Mouse (Mus musculus) brown adipose tissue, adult 24 weeks (tissue): ENCODE measurements at regions not wholly inside any gene's neighbourhood (a gene's known extent, or its start where the extent isn't known, plus 50 kb on each side); places are given as distances from the start of the nearest gene placed in this dataset.

Source experiments
- H3K27ac ChIP-seq: fragments of 200-500 bp; replicated peaks from 2 replicates; pipeline ENCODE4 v1.5.1; 2012; ENCODE audit warnings: low read depth, mild to moderate bottlenecking, low read length
- H3K4me1 ChIP-seq: fragments of 200-500 bp; 2 replicates; pipeline ENCODE4 v1.6.1; 2012; ENCODE audit warnings: low read length, mixed read lengths; ENCODE audit not compliant: control insufficient read depth, insufficient read depth, insufficient read length
- H3K4me3 ChIP-seq: fragments of 200-500 bp; 2 replicates; pipeline ENCODE4 v1.5.1; 2012; ENCODE audit warnings: low read depth, mild to moderate bottlenecking, low read length, moderate library complexity; ENCODE audit not compliant: insufficient read depth

DNA sequence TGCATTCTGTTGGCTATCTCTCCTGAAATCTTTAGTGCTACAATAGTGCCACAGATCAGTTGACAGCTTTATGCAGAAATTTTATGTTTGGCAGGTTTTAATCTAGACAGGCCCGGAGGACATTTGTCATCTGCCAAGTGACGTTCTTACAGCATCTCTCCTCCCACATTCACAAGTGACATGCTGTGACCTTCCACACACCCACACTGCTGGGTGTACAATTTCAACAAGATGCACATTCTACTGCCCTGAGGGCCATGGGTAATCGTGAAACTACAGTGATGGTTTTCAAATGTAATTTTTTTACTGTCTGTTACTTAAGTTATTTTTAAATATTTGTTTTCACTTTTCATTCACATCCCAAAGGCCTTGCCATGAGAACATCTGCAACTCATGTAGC, 639.2 kb upstream of the Gm11114 start:
- no peaks in the 10 kb centered on the region for H3K4me1 ChIP-seq
- no peak overlapping the region for H3K27ac ChIP-seq
- no peak overlapping the region for H3K4me3 ChIP-seq

DNA sequence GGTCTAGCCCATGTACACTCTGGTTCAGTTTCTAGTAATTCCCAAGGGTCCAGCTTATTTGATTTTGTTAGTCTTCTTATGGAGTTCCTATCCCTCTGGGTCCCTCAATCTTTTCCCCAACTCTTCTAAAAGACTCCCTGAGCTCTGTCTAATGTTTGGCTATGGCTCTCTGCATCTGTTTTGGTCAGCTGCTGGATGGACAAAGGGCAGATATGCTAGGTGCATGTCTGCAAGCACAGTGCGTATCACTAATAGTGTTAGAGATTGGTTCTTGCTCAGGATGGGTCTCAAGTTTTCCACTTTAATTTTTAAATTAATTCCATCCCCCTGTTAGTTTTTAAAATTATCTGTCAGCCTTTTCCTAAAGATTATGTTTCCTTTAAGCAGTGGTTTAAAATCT, 634.2 kb upstream of the Gm11114 start:
- H3K4me1 ChIP-seq: no peaks in the 10 kb centered on the region
- H3K27ac ChIP-seq: no peak overlapping the region
- no peak overlapping the region for H3K4me3 ChIP-seq

DNA sequence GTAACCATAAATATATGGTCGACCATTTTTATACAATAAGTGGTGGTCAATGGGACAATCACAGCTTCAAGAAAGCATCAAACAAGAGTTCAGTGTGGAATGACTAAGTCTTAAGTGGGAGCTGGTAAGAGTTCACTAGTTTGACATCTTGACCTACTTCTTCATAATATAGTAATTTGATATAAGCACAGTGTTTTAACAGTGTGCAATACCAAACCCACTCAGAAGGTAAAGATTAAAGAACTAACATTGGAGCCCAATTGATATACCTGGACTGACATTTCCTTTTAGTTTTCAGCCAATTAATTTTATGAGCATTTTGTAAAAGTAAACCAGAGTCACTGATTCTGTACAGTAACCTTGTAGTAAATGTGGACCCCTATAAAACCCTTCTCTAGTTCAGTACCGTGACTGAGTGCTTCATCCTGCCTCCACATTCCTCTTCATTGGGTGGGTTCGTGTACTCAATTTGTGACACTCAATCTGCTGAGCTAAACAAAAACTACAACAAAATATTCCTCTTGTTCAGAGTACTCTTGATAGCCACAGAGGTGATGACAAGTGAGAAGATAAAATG, 593.9 kb upstream of the Gm11114 start:
- Histone ChIP-seq H3K4me1 (no peaks in the 10 kb centered on the region), H3K4me3 (no peak overlapping the region), H3K27ac (no peak overlapping the region)

DNA sequence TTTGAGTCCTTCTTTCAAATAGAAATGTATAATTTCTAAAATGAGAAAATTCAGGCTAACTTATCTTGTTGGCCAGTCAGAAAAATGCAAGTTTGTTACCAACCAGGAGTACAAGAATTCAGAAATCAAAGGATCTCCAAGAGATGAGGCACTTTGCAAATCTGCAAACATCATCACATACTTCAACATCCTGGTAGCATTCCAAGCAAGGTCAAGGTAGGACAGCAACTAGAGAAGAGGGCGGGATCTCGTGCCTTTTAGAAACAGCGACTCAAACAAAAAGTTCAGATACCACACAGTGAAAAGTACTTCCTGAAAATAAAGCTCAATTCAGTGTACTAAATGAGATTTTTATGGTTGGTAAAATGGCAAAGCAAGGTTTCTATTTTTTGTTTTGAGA, 593.2 kb upstream of the Gm11114 start:
- Histone ChIP-seq H3K27ac (no peak overlapping the region), H3K4me3 (no peak overlapping the region), H3K4me1 (no peaks in the 10 kb centered on the region)

GRCm38 (mm10) chr9:84720454-84720853, 592.1 kb upstream of the Gm11114 start:
- Histone ChIP-seq H3K4me1 (no peaks in the 10 kb centered on the region), H3K4me3 (no peak overlapping the region), H3K27ac (no peak overlapping the region)

DNA sequence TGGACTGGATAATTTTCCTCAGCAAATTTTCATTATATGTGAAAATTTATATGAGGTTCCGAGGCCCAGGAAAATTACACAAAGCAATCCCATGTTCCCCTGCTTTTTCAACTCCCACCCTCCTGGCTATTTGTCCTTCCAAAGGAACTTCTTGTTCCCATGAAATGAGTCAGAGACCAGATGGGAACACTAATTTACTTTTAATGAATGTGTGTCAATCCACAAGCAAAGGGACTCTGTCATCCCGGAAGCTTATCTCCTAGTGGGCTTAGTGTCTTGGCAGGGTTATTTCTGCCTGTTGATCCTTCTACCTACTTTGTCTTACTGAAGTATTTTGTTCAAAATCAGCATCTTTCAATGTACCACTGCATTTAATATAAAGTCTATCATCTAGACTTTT, 573.3 kb upstream of the Gm11114 start:
- Histone ChIP-seq H3K4me3 (no peak overlapping the region), H3K4me1 (no peaks in the 10 kb centered on the region), H3K27ac (no peak overlapping the region)

GRCm38 (mm10) chr9:84740336-84740735, 572.2 kb upstream of the Gm11114 start:
- Histone ChIP-seq H3K4me1 (no peaks in the 10 kb centered on the region), H3K4me3 (no peak overlapping the region), H3K27ac (no peak overlapping the region)

- Histone ChIP-seq H3K27ac (no peak overlapping the region), H3K4me3 (no peak overlapping the region), H3K4me1 (no peaks in the 10 kb centered on the region)
Measured at GRCm38 (mm10) chr9:84754332-84754731, 558.2 kb upstream of the Gm11114 start.

DNA sequence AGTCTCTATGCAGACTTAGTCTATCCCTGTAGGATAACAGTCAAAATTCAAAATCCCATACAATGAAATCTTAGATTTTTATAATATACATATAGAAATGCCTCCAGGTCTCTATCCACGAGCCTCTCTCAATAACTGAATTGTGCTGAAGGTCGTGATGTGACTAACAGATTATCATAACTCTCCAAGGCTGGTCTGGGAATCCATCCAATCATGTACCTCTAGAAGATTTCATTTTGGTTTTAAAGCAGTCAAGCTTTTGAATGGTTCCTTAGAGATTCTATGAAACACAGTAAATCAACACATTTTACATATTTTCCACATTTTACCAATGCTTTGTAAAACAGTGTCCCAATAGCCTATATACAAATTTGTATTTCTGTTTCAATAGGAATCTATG, 557.7 kb upstream of the Gm11114 start:
- no peak overlapping the region for H3K4me3 ChIP-seq
- H3K4me1 ChIP-seq: no peaks in the 10 kb centered on the region
- H3K27ac ChIP-seq: no peak overlapping the region

DNA sequence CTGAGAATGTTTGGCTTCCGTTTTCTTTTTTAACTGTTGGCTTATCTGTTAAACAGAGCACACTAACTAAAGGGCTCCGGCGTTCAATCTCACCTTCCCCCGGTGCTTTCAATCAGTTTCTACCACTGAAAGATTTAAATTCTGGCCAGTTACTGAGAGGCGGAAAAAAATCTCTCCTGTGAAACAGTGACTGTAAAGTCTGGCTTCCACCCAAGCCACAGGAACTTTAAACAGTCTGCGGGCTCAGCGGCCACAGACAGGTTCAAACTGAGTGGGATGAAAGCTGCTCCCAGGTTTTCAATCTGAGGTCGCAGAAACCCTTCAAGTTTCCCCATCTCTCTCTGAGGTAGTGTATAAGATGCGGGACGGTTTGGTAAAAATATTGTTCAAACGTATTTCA, 538.2 kb upstream of the Gm11114 start:
- no peaks in the 10 kb centered on the region for H3K4me1 ChIP-seq
- no peak overlapping the region for H3K4me3 ChIP-seq
- no peak overlapping the region for H3K27ac ChIP-seq

DNA sequence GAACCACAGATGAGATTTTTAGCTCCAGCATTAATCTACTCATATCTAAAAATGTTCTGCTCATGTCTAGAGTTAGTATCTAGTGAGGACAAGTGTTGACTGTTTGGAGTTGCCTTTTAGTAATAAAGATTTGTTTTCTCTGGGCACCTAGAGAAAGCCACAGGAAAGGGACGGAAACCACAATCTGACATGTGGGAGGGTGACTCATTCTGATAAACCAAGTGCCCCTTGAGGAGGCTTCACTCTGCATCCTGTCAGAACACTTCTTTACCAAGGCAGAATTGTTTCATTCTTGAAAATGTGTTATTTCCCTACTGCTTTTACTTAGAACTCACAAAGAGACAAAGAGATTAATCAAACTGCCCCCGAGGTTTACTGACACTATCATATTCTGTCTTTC, 537.4 kb upstream of the Gm11114 start:
- no peak overlapping the region for H3K4me3 ChIP-seq
- H3K27ac ChIP-seq: no peak overlapping the region
- no peaks in the 10 kb centered on the region for H3K4me1 ChIP-seq

DNA sequence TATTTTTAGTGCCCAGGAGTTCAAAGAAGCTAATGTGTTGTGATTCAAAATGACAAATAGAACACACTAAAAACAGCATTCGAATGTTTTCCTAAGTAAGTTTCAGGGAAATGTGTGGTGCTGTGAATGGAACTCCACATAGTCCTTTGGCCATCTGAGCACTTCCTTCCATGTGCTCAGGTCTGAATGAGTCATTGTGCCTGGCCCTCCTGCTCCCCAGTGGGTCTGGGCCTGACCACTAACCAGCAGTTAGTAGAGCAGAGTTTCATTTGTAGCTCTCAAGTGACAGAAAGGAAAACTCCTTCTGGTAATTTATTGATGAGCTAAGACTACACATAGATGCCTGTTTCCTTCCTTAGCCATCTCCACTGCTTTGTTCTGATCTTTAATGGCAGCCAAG, 533.4 kb upstream of the Gm11114 start:
- no peak overlapping the region for H3K27ac ChIP-seq
- H3K4me3 ChIP-seq: no peak overlapping the region
- no peaks in the 10 kb centered on the region for H3K4me1 ChIP-seq

GRCm38 (mm10) chr9:84825768-84826167, 486.8 kb upstream of the Gm11114 start:
- Histone ChIP-seq H3K4me3 (no peak overlapping the region), H3K4me1 (no peaks in the 10 kb centered on the region; the same call in 1 of the 2 replicates), H3K27ac (no peak overlapping the region)

GRCm38 (mm10) chr9:84828934-84829333, 483.6 kb upstream of the Gm11114 start:
- Histone ChIP-seq H3K4me3 (no peak overlapping the region), H3K27ac (no peak overlapping the region), H3K4me1 (no peaks in the 10 kb centered on the region)

- Histone ChIP-seq H3K4me1 (no peaks in the 10 kb centered on the region), H3K4me3 (no peak overlapping the region), H3K27ac (no peak overlapping the region)
Measured at GRCm38 (mm10) chr9:84830639-84831038, 481.9 kb upstream of the Gm11114 start.

DNA sequence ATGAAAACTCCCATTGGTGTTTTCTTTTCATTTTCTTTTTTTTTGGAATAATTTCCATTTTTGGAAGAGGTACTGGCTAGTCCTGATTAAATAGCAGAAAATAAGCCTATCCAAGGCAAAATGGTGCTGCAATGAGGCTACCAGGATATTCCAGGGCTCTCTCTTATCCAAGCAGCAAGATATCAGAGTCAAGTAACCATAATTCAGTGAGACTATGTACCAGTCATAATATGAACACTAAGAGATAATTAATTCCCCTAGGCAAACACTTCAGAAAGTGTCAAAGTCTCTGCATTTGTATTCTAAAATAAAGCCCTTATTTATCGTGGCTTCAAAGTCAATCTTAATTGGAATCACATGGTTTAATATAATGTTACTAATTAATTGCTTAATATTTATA, 475.1 kb upstream of the Gm11114 start:
- Histone ChIP-seq H3K4me1 (no peaks in the 10 kb centered on the region), H3K4me3 (no peak overlapping the region), H3K27ac (no peak overlapping the region)

- Histone ChIP-seq H3K4me1 (no peaks in the 10 kb centered on the region), H3K4me3 (no peak overlapping the region)
Measured at GRCm38 (mm10) chr9:84844021-84844420, 468.6 kb upstream of the Gm11114 start.

More at GRCm38 (mm10) chr9:84844021-84844420, 468.6 kb upstream of the Gm11114 start:
- no peak overlapping the region for H3K27ac ChIP-seq
